Mouse (Mus musculus) kidney, adult 18-20 months (tissue): ENCODE measurements at regions not wholly inside any gene's neighbourhood (a gene's known extent, or its start where the extent isn't known, plus 50 kb on each side); places are given as distances from the start of the nearest gene placed in this dataset.

Experiments used
- DNase-seq: peaks from one replicate; pipeline ENCODE4 v3.0.0; 2021

GRCm38 (mm10) chr14:76247664-76248063, 137.0 kb downstream of the Nufip1 start:
- DNase-seq, result no peak

- no peak for DNase-seq
Observed at GRCm38 (mm10) chr14:76253850-76254249, 143.2 kb downstream of the Nufip1 start.

- DNase-seq, result peak; percentile 22
Observed at GRCm38 (mm10) chr14:76254565-76255501, 144.1 kb downstream of the Nufip1 start.

GRCm38 (mm10) chr14:76255971-76256370, 145.3 kb downstream of the Nufip1 start:
- DNase-seq, result no peak

GRCm38 (mm10) chr14:76258626-76259025, 147.9 kb downstream of the Nufip1 start:
- no peak for DNase-seq

GRCm38 (mm10) chr14:76260628-76261293, 150.1 kb downstream of the Nufip1 start:
- no peak for DNase-seq

- peak; percentile 21 for DNase-seq
Observed at GRCm38 (mm10) chr14:76263682-76264081, 151.1 kb upstream of the Tsc22d1 start.

- DNase-seq, result no peak
Observed at GRCm38 (mm10) chr14:76265819-76266218, 148.9 kb upstream of the Tsc22d1 start.

- DNase-seq, result no peak
Observed at GRCm38 (mm10) chr14:76266249-76266648, 148.5 kb upstream of the Tsc22d1 start.

GRCm38 (mm10) chr14:76267091-76267490, 147.7 kb upstream of the Tsc22d1 start:
- no peak for DNase-seq

- DNase-seq, result no peak
Observed at GRCm38 (mm10) chr14:76271190-76271589, 143.6 kb upstream of the Tsc22d1 start.

- DNase-seq, result no peak
Observed at GRCm38 (mm10) chr14:76272840-76273239, 141.9 kb upstream of the Tsc22d1 start.

GRCm38 (mm10) chr14:76276655-76277054, 138.1 kb upstream of the Tsc22d1 start:
- DNase-seq, result no peak

- DNase-seq, result no peak
Observed at GRCm38 (mm10) chr14:76278751-76279450, 135.9 kb upstream of the Tsc22d1 start.

GRCm38 (mm10) chr14:76279561-76279960, 135.2 kb upstream of the Tsc22d1 start:
- no peak for DNase-seq

- DNase-seq, result no peak
Observed at GRCm38 (mm10) chr14:76281867-76282266, 132.9 kb upstream of the Tsc22d1 start.

- no peak for DNase-seq
Observed at GRCm38 (mm10) chr14:76287768-76288167, 127.0 kb upstream of the Tsc22d1 start.

- no peak for DNase-seq
Observed at GRCm38 (mm10) chr14:76290401-76291018, 124.3 kb upstream of the Tsc22d1 start.

- DNase-seq, result no peak
Observed at GRCm38 (mm10) chr14:76292211-76292610, 122.5 kb upstream of the Tsc22d1 start.

GRCm38 (mm10) chr14:76295411-76296169, 119.2 kb upstream of the Tsc22d1 start:
- no peak for DNase-seq

- DNase-seq, result no peak
Observed at GRCm38 (mm10) chr14:76297864-76298263, 116.9 kb upstream of the Tsc22d1 start.

GRCm38 (mm10) chr14:76302322-76302991, 112.3 kb upstream of the Tsc22d1 start:
- DNase-seq, result no peak
